Mouse (Mus musculus) myocyte (in vitro differentiated cells): ENCODE data around the gene Ccdc167. TPM values are rescaled to one million over a fixed set of nuclear protein-coding genes. Genes with fewer than 3 reads are reported as not detected.

Source experiments
- H3K27me3 ChIP-seq: one replicate; pipeline ENCODE4 v1.6.1; 2011; ENCODE audit not compliant: control insufficient read depth, insufficient read depth, insufficient read length
- H3K36me3 ChIP-seq: one replicate; pipeline ENCODE4 v1.6.1; 2011; ENCODE audit not compliant: control insufficient read depth, insufficient read depth
- H3K4me2 ChIP-seq: one replicate; pipeline ENCODE4 v1.6.1; 2011; ENCODE audit warnings: low read depth, control low read depth
- H3K4me3 ChIP-seq: one replicate; pipeline ENCODE4 v1.5.1; 2011; ENCODE audit warnings: mild to moderate bottlenecking, control low read depth, moderate library complexity
- H3K79me2 ChIP-seq: one replicate; pipeline ENCODE4 v1.6.1; 2011; ENCODE audit not compliant: control insufficient read depth, insufficient read depth
- H3ac ChIP-seq: one replicate; pipeline ENCODE4 v1.6.1; 2011; ENCODE audit not compliant: control insufficient read depth, insufficient read length
- E2F4 ChIP-seq: IDR thresholded peaks from one replicate; pipeline ENCODE4 v1.6.1; 2011; ENCODE audit warnings: mild to moderate bottlenecking, control low read depth, moderate library complexity; ENCODE audit not compliant: insufficient read depth
- MAX ChIP-seq: IDR thresholded peaks from one replicate; pipeline ENCODE4 v1.6.1; 2011; ENCODE audit warnings: low read depth, mild to moderate bottlenecking, control low read depth
- MYOG ChIP-seq, 3 experiments: IDR thresholded peaks; one replicate each; pipeline ENCODE4 v1.6.1; 2011; ENCODE audit warnings: control low read depth in 2 of 3, low read depth in 2 of 3, mild to moderate bottlenecking in 2 of 3; ENCODE audit not compliant: insufficient read length in 2 of 3, control insufficient read depth in 1 of 3, insufficient read depth in 1 of 3
- POLR2A ChIP-seq: IDR thresholded peaks from one replicate; pipeline ENCODE4 v1.6.1; 2011; ENCODE audit warnings: low read depth, mild to moderate bottlenecking, control low read depth, moderate library complexity; ENCODE audit not compliant: insufficient read length
- POLR2AphosphoS2 ChIP-seq: IDR thresholded peaks from one replicate; pipeline ENCODE4 v1.6.1; 2011; ENCODE audit warnings: low read depth, control low read depth; ENCODE audit not compliant: insufficient read length
- REST ChIP-seq: IDR thresholded peaks from one replicate; pipeline ENCODE4 v1.6.1; 2011; ENCODE audit warnings: mild to moderate bottlenecking, control low read depth, moderate library complexity; ENCODE audit not compliant: insufficient read depth, insufficient read length
- SRF ChIP-seq: IDR thresholded peaks from one replicate; pipeline ENCODE4 v1.6.1; 2011; ENCODE audit warnings: low read depth; ENCODE audit not compliant: control insufficient read depth, insufficient read length
- TCF12 ChIP-seq: IDR thresholded peaks from one replicate; pipeline ENCODE4 v1.6.1; 2011; ENCODE audit warnings: mild to moderate bottlenecking, control low read depth; ENCODE audit not compliant: poor library complexity, insufficient read depth, severe bottlenecking
- TCF3 ChIP-seq: IDR thresholded peaks from one replicate; pipeline ENCODE4 v1.6.1; 2011; ENCODE audit warnings: low read depth, control low read depth; ENCODE audit not compliant: insufficient read length
- USF1 ChIP-seq: IDR thresholded peaks from one replicate; pipeline ENCODE4 v1.6.1; 2011; ENCODE audit warnings: low read depth, mild to moderate bottlenecking, control low read depth, moderate library complexity
- polyA plus RNA-seq: library from polyadenylated mRNA; unstranded; fragments of >200 nt; fragmentation: generic; extraction: Trizol; gene quantifications from one replicate; pipeline ENCODE4 v1.2.1, GENCODE M21; 2012; ENCODE audit warnings: missing spikeins

Gene Ccdc167
- polyA plus RNA-seq, 1 experiment: 6.0 TPM

GRCm38 (mm10) chr17:29637377-29637776 is 79.5 kb downstream of the Ccdc167 start:
- Histone ChIP-seq H3K4me2 (no peak overlapping the region), H3K36me3 (peaks cover 11% of the 10 kb centered on the region), H3K4me3 (no peak overlapping the region), H3ac (no peak overlapping the region), H3K79me2 (no peaks in the 10 kb centered on the region), H3K27me3 (no peaks in the 10 kb centered on the region)
- no peak for TF ChIP-seq POLR2A
- TF ChIP-seq SRF: no peak
- TF ChIP-seq REST: no peak
- no peak for TF ChIP-seq MYOG (IDR thresholded peaks at IDR 0.05; ENCODE audit: control insufficient read depth in 1 of 3, insufficient read depth in 1 of 3, insufficient read length in 2 of 3, low read depth in 2 of 3)
- no peak for TF ChIP-seq POLR2AphosphoS2
- TF ChIP-seq TCF12: no peak
- TF ChIP-seq TCF3: no peak
- no peak for TF ChIP-seq USF1
- no peak for TF ChIP-seq E2F4
- no peak for TF ChIP-seq MAX

Other genes with a start within 250 kb of the Ccdc167 start
- 16.3 TPM for gene Pim1, start 226.3 kb downstream of the Ccdc167 start, polyA plus RNA-seq
- gene Gm17657, start 167.4 kb downstream of the Ccdc167 start, polyA plus RNA-seq: not detected
- gene Tbc1d22b, start 167.3 kb downstream of the Ccdc167 start, polyA plus RNA-seq: 9.0 TPM
- gene Tmem217, start 164.7 kb downstream of the Ccdc167 start, polyA plus RNA-seq: not detected
- gene Rnf8, start 102.3 kb downstream of the Ccdc167 start, polyA plus RNA-seq: 20.9 TPM
- 1.0 TPM for gene Gm28043, start 102.2 kb downstream of the Ccdc167 start, polyA plus RNA-seq
- gene Cmtr1, start 56.4 kb downstream of the Ccdc167 start, polyA plus RNA-seq: 55.7 TPM